ENCODE assay signal across 8 mouse cellular contexts in genomic region chr14:53047683-53048082, GRCm38 (mm10).
A peak's percentile ranks its signal among the peaks of the same experiment; 100 is the strongest.
DNase-seq lines count a peak whose midpoint lies in the region; ATAC-seq lines count a peak whose summit lies in the region.

No protein-coding gene starts in this region.

- peak; percentile 54 for ATAC-seq in CD4-positive, CD25-positive, alpha-beta regulatory T cell, adult 4 months
- peak; percentile 52 for ATAC-seq in activated CD4-positive, CD25-positive, alpha-beta regulatory T cell, adult 4 months
- ATAC-seq in common myeloid progenitor, adult 5-6 weeks (replicated peaks; ENCODE audit: low read depth, poor library complexity, severe bottlenecking), result peak; percentile 90
- peak; percentile 50 for ATAC-seq in inflammation-experienced regulatory T-cells, adult 6 months
- peak; percentile 55 for ATAC-seq in megakaryocyte, adult 5-6 weeks (ENCODE audit: poor library complexity, severe bottlenecking)
- peak; percentile 55; the same call in 1 of the 2 replicates for ATAC-seq in megakaryocyte progenitor cell, adult 5-6 weeks (replicated peaks; ENCODE audit: poor library complexity)
- peak; percentile 68 for ATAC-seq in megakaryocyte-erythroid progenitor cell, adult 5-6 weeks (replicated peaks; ENCODE audit: low FRiP score, low TSS enrichment, poor library complexity, severe bottlenecking)

- DNase-seq in thymus, postnatal 25 days, result peak; percentile 5

Comparison
In these comparisons a context has a peak if more than half of its experiments do, and no peak if none do; other contexts are left out.
1. Peak in every context shown above with its lines: DNase-seq and ATAC-seq.